Mouse (Mus musculus) thymus, adult 2 months (tissue): ENCODE measurements at regions not wholly inside any gene's neighbourhood (a gene's known extent, or its start where the extent isn't known, plus 50 kb on each side); places are given as distances from the start of the nearest gene placed in this dataset.

ENCODE experiments used
- CTCF ChIP-seq: fragments of 200-500 bp; IDR thresholded peaks from 2 replicates; pipeline ENCODE4 v1.5.1; 2012; ENCODE audit warnings: mild to moderate bottlenecking, control low read depth, low read length, moderate library complexity, borderline replicate concordance; ENCODE audit not compliant: control insufficient read depth, poor library complexity, insufficient read depth; ENCODE audit errors: extremely low read depth
- POLR2A ChIP-seq: fragments of 200-500 bp; IDR thresholded peaks from 2 replicates; pipeline ENCODE4 v1.6.1; 2012; ENCODE audit warnings: mild to moderate bottlenecking, low read length, control low read depth, moderate library complexity; ENCODE audit not compliant: control insufficient read depth, poor library complexity, insufficient read depth; ENCODE audit errors: extremely low read depth

- no peak for TF ChIP-seq CTCF
- no peak for TF ChIP-seq POLR2A
Observed at GRCm38 (mm10) chr10:111745116-111745515, 227.3 kb upstream of the Krr1 start.
